Mouse (Mus musculus) megakaryocyte, embryonic 14.5 days (primary cell): ENCODE data around the gene Dchs1.

Experiments
- FLI1 ChIP-seq: IDR thresholded peaks from 2 replicates; pipeline ENCODE4 v1.6.1; 2012; ENCODE audit warnings: low read length, inconsistent platforms, mixed read lengths
- GATA1 ChIP-seq: IDR thresholded peaks from 3 replicates; pipeline ENCODE4 v1.6.1; 2012; ENCODE audit warnings: mixed read lengths, low read length, inconsistent platforms, borderline replicate concordance

- no peak for TF ChIP-seq GATA1
- no peak for TF ChIP-seq FLI1
Measured at GRCm38 (mm10) chr7:105786506-105787284, 759 bp downstream of the Dchs1 start.
